Mouse (Mus musculus) forebrain, postnatal 0 days (tissue): ENCODE results near the gene Cops2. TPM values are rescaled to one million over a fixed set of nuclear protein-coding genes. Genes with fewer than 3 reads are reported as not detected.

Source experiments
- ATAC-seq: fragments of 200-750 bp; cut with Nextera tagmentation; 2 replicates; pipeline ENCODE4 v1.8.0; 2017; ENCODE audit warnings: mild to moderate bottlenecking, moderate library complexity
- DNase-seq: peaks from one replicate; pipeline ENCODE4 v3.0.0-alpha.2; 2015
- H3K27ac ChIP-seq: fragments of 300-500 bp; sonication (generic); 2 replicates; pipeline ENCODE4 v1.5.1; 2014; ENCODE audit warnings: low read depth, mild to moderate bottlenecking, antibody characterized with exemption, low read length, moderate library complexity, mixed read lengths
- H3K27me3 ChIP-seq: fragments of 300-500 bp; sonication (generic); 2 replicates; pipeline ENCODE4 v1.6.1; 2014; ENCODE audit warnings: mild to moderate bottlenecking, low read length, mixed read lengths; ENCODE audit not compliant: insufficient read depth
- H3K36me3 ChIP-seq: fragments of 300-500 bp; sonication (generic); 2 replicates; pipeline ENCODE4 v1.6.1; 2014; ENCODE audit warnings: mild to moderate bottlenecking, moderate library complexity; ENCODE audit not compliant: insufficient read depth
- H3K4me1 ChIP-seq: fragments of 300-500 bp; sonication (generic); 2 replicates; pipeline ENCODE4 v1.6.1; 2014; ENCODE audit warnings: antibody characterized with exemption; ENCODE audit not compliant: insufficient read depth
- H3K4me2 ChIP-seq: fragments of 300-500 bp; sonication (generic); 2 replicates; pipeline ENCODE4 v1.6.1; 2014; ENCODE audit warnings: low read depth, mild to moderate bottlenecking, moderate library complexity
- H3K4me3 ChIP-seq: fragments of 300-500 bp; sonication (generic); 2 replicates; pipeline ENCODE4 v1.5.1; 2014; ENCODE audit warnings: low read depth, low read length, mixed read lengths
- H3K9ac ChIP-seq: fragments of 300-500 bp; sonication (generic); 2 replicates; pipeline ENCODE4 v1.6.1; 2014; ENCODE audit warnings: mild to moderate bottlenecking
- H3K9me3 ChIP-seq: fragments of 300-500 bp; sonication (generic); 2 replicates; pipeline ENCODE4 v1.6.1; 2016; ENCODE audit warnings: low read length
- CTCF ChIP-seq: sonication (generic); IDR thresholded peaks from 2 replicates; pipeline ENCODE4 v1.5.1; 2016; ENCODE audit warnings: antibody characterized with exemption, control low read depth, low read depth
- WGBS: fragments of 180-500 bp; shearing (Covaris S2); extraction: QIAGEN DNeasy Blood & Tissue Kit; methylation state at CpG from one replicate; pipeline ENCODE4 v1.1.7; 2014; 5-methylcytosine and 5-hydroxymethylcytosine counted together
- polyA plus RNA-seq: library from polyadenylated mRNA; unstranded; fragments of >200 nt; fragmentation: Nextera tagmentation; extraction: Ambion mirVana; gene quantifications from 2 replicates; pipeline ENCODE4 v1.2.1, GENCODE M21; 2015
- total RNA-seq: library from RNA; depleted of rRNA; stranded (reverse); fragments of >200 nt; gene quantifications from 2 replicates; pipeline ENCODE4 v1.2.3, GENCODE M21; 2014

The Cops2 gene
- total and polyA plus RNA-seq, 2 experiments from 2014 or later = 56.8 to 92.8 TPM

GRCm38 (mm10) chr2:125801947-125802346 lies 57.0 kb downstream of the Cops2 start:
- ATAC-seq (peak; percentile 78), DNase-seq (peak; percentile 30)
- Histone ChIP-seq H3K4me3 (no peak overlapping the region), H3K4me2 (no peak overlapping the region), H3K36me3 (no peaks in the 10 kb centered on the region), H3K9ac (no peak overlapping the region), H3K9me3 (no peaks in the 10 kb centered on the region), H3K4me1 (no peaks in the 10 kb centered on the region), H3K27me3 (no peaks in the 10 kb centered on the region), H3K27ac (no peak overlapping the region)
- no peak for TF ChIP-seq CTCF
- 61% methylated on average over 4 of the region's 4 CpGs for WGBS

- H3K4me3 ChIP-seq = no peak overlapping the region
- H3K27ac ChIP-seq = no peak overlapping the region
- no peak for DNase-seq
- H3K4me1 ChIP-seq = no peaks in the 10 kb centered on the region
- H3K4me2 ChIP-seq = no peak overlapping the region
- no peaks in the 10 kb centered on the region for H3K9me3 ChIP-seq
- TF ChIP-seq CTCF = no peak
- no peaks in the 10 kb centered on the region for H3K36me3 ChIP-seq
- ATAC-seq = no peak
- 66% methylated on average over 8 of the region's 8 CpGs for WGBS
- no peak overlapping the region for H3K9ac ChIP-seq
- no peaks in the 10 kb centered on the region for H3K27me3 ChIP-seq
These were observed 57.9 kb downstream of the Cops2 start for GRCm38 (mm10) chr2:125801038-125801437.

GRCm38 (mm10) chr2:125800428-125800827 lies 58.5 kb downstream of the Cops2 start:
- DNase-seq (no peak), ATAC-seq (no peak)
- H3K4me1 ChIP-seq = no peaks in the 10 kb centered on the region
- no peaks in the 10 kb centered on the region for H3K9me3 ChIP-seq
- H3K9ac ChIP-seq = no peak overlapping the region
- no peak overlapping the region for H3K27ac ChIP-seq
- H3K36me3 ChIP-seq = no peaks in the 10 kb centered on the region
- 70% methylated on average over 4 of the region's 4 CpGs for WGBS
- no peak overlapping the region for H3K4me3 ChIP-seq
- no peak for TF ChIP-seq CTCF
- H3K27me3 ChIP-seq = no peaks in the 10 kb centered on the region
- H3K4me2 ChIP-seq = no peak overlapping the region

GRCm38 (mm10) chr2:125797872-125798271 lies 61.1 kb downstream of the Cops2 start:
- no peaks in the 10 kb centered on the region for H3K9me3 ChIP-seq
- no peaks in the 10 kb centered on the region for H3K4me1 ChIP-seq
- no peak overlapping the region for H3K4me3 ChIP-seq
- no peak for TF ChIP-seq CTCF
- DNase-seq = no peak
- no peak overlapping the region for H3K9ac ChIP-seq
- no peaks in the 10 kb centered on the region for H3K27me3 ChIP-seq
- H3K4me2 ChIP-seq = no peak overlapping the region
- no peaks in the 10 kb centered on the region for H3K36me3 ChIP-seq
- no peak for ATAC-seq
- H3K27ac ChIP-seq = no peak overlapping the region

GRCm38 (mm10) chr2:125795118-125795517 lies 63.8 kb downstream of the Cops2 start:
- H3K9ac ChIP-seq = no peak overlapping the region
- no peak overlapping the region for H3K27ac ChIP-seq
- no peak overlapping the region for H3K4me2 ChIP-seq
- no peaks in the 10 kb centered on the region for H3K4me1 ChIP-seq
- no peaks in the 10 kb centered on the region for H3K36me3 ChIP-seq
- no peaks in the 10 kb centered on the region for H3K27me3 ChIP-seq
- no peaks in the 10 kb centered on the region for H3K9me3 ChIP-seq
- ATAC-seq (no peak), DNase-seq (no peak)
- no peak for TF ChIP-seq CTCF
- H3K4me3 ChIP-seq = no peak overlapping the region
- 70% methylated on average over 2 of the region's 2 CpGs for WGBS

GRCm38 (mm10) chr2:125794166-125794565 lies 64.8 kb downstream of the Cops2 start:
- Histone ChIP-seq H3K4me1 (no peaks in the 10 kb centered on the region), H3K27me3 (no peaks in the 10 kb centered on the region), H3K9ac (no peak overlapping the region), H3K9me3 (no peaks in the 10 kb centered on the region), H3K4me3 (no peak overlapping the region), H3K4me2 (no peak overlapping the region), H3K36me3 (no peaks in the 10 kb centered on the region), H3K27ac (no peak overlapping the region)
- WGBS = 88% methylated on average over 2 of the region's 2 CpGs
- DNase-seq (no peak), ATAC-seq (no peak)
- TF ChIP-seq CTCF = no peak

- 84% methylated on average over 11 of the region's 11 CpGs for WGBS
- no peak for TF ChIP-seq CTCF
- no peak for DNase-seq
These were observed 66.1 kb downstream of the Cops2 start for GRCm38 (mm10) chr2:125792879-125793261.

More at GRCm38 (mm10) chr2:125792879-125793261, 66.1 kb downstream of the Cops2 start:
- Histone ChIP-seq H3K27ac (no peak overlapping the region), H3K9me3 (no peaks in the 10 kb centered on the region), H3K36me3 (no peaks in the 10 kb centered on the region), H3K27me3 (no peaks in the 10 kb centered on the region), H3K4me2 (no peak overlapping the region), H3K9ac (no peak overlapping the region), H3K4me3 (no peak overlapping the region), H3K4me1 (no peaks in the 10 kb centered on the region)
- ATAC-seq = no peak
